Mouse (Mus musculus): Measurements from ENCODE around the gene Nudcd3. TPM values are rescaled to one million over a fixed set of nuclear protein-coding genes. Genes with fewer than 3 reads are reported as not detected.
"Not testable (repeated sequence)": the region's sequence is repeated elsewhere in the genome, so short reads cannot be mapped to it uniquely, and the experiment has no call there.

The Nudcd3 gene
- total RNA-seq, 2 experiments from 2014 or later = 54.4 to 57.1 TPM

DNA sequence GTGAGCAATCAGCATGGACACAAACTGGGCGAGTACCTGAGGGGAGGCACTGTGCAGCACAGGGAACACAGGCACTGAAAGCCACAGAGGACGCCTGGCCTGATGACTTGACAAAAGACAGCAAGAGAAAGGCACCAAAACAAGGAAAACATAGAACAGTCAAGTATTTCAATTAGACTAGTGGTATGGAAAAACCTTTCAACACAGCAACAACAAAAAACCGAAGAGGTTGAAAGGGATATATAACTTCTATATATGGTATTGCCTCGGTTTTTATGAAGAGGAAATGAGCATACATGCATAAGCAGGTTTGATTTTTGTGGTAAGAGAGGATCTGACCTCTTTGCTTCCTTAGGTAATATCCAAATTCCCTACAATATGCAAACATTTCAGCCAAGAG lies 47.4 kb downstream of the Nudcd3 start:
- intact Hi-C loops (cut with DNase I; ENCODE audit: low total_unique reads) = no loop called here
- no peak for DNase-seq

DNA sequence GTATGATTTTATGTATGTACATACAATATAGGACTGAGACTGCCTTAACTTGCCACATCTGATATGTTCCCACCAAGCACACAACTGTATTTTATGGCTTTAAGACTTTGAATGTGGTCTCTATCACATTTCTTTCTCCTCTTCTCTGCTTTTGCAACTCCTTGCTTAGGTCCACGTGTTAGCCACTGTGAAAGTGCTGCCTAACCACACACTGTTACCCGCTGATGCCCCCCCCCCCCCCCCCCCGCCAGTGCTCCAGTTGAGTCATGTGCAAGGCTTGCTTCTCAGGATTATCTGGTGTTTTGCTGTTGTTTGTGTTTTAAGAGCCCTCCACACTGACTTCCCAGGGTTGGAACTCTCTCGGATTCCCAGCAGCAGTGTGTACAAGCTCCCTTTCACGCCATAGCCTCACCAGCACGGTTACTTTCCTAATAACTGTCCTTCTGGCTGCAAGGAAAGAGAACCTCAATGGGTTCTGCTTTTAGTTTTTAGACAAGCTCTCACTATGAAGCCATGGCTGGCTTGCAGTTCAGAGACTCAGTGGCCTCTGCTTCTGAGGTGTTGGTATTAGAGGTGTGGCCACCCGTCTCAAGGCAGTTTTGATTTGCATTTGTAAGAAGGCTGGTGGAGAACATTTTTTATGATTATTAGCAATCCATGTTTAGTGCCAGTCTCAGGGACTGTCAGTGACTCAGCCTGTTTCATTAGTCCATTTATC lies 61.8 kb downstream of the Nudcd3 start:
- no peak for DNase-seq
- intact Hi-C loops (cut with DNase I; ENCODE audit: low total_unique reads) = no loop called here

DNA sequence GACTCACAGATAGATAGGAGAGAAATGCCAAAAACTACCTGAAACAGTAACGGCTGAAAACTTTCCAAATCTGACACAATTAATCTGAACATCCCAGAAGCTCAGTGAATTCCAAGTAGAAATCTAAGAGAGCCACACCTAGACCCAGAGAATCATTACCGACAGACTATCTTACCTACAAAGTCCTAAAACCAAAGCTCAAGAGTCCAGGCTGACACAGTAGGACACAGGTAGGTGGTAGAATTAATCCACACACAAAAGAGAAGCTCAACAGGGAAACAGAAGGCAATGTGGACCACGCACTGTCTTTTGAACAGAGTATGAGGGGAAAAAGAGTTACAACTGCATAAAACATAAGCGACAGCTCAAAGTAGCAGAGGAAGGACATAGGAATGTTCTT lies 67.3 kb downstream of the Nudcd3 start:
- intact Hi-C loops (cut with DNase I; ENCODE audit: low total_unique reads) = no loop called here
- no peak for DNase-seq

DNA sequence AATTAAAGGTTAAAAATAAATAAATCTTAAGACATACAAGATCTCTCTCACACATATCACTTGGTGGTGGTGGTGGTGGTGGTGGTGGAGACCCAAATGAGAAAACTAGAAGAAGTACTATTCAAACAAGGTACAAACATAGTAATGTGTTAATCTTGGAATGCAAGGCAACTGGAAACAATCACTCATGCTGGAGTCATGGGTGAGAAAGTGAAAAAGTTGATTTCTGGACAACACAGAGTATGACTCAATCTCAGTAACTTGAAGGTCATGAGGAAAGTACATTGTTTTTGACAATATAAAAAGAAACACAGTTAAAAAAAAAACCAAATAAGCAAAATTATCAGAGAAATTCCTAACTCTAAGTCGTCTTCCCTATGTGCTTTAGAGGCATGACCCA lies 69.6 kb downstream of the Nudcd3 start:
- intact Hi-C loops (cut with DNase I; ENCODE audit: low total_unique reads) = no loop called here
- DNase-seq = no peak

DNA sequence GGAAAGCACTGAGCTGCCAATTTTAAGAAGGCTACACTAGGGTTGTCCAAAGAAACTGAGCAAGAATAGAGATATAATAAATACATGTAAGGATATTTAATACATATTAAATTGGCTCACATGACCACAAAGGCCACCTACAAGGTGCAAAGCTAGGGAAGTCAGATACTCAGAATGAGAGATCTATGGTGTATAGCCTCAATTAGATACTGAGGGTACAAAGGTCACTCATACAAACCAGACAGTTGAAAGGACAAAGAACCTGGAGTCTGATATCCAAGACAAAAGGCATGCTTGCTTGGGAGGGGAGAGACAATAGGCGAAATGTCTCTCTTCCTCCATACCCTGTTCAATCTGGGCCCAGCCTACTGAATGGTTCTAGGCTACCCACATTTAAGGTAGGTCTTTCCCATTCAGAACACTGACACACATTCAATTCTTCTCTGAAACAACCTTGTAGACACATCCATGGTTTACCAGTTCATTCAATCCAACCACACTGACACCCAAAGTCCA lies 76.6 kb downstream of the Nudcd3 start:
- intact Hi-C loops (cut with DNase I; ENCODE audit: low total_unique reads) = no loop called here
- DNase-seq = no peak

DNA sequence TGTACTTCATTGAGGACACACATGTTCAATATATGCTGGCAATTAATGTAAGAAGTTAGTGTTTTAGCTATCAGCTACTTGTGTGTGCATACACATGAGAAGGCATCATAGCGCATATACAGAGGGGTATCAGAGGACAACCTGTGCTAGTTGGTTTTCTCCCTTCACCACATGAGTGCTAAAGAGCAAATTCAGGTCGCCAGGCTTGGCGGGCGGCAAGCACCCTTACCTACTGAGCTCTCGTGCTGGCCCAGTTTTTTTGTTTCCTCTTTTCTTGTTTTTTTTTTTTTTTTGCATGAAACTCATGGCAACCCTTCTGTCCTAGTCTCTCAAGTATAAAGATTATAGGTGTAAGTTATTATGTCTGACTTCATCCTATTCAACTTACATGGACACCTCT lies 77.6 kb downstream of the Nudcd3 start:
- DNase-seq = no peak
- intact Hi-C loops (cut with DNase I; ENCODE audit: low total_unique reads) = no loop called here

DNA sequence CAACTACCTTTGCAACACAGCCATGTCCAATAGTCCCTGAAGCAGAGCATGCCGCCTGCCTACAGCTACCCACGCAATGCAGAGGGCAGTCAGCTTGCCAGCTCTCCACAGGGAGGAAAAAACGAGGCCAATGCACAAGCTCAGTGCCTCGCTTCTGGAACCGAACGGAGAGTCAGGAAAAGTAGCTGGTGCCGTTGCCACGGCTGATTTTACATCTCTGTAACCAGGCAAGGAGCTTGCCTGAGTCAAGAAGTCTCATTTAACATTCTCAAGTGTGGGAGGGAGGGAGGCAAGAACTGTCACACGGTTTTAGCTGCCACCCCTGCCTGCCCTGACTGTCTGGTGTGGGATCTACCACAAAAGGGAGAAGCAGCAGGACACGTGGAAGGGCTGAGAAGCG lies 79.6 kb downstream of the Nudcd3 start:
- DNase-seq = no peak
- intact Hi-C loops (cut with DNase I; ENCODE audit: low total_unique reads) = no loop called here

DNA sequence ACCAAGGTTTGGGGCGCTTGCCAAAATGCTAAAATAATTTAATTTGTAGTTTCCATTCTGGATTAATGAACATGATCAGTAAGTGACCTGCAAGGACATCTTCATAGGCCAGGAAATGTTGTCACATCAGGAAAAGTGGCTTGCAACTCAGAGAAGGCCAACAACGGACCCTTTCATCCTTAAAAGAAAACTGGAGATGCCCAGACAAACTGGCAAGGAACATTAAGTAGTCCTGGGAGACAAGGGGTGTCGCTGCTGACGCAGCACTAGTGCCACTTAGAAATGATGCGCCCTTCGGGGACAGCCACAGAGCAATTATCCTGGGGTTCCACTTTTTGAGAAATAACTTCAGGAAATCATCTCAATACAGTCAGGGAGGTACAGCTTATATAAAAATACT lies 80.2 kb downstream of the Nudcd3 start:
- DNase-seq = no peak
- intact Hi-C loops (cut with DNase I; ENCODE audit: low total_unique reads) = no loop called here

DNA sequence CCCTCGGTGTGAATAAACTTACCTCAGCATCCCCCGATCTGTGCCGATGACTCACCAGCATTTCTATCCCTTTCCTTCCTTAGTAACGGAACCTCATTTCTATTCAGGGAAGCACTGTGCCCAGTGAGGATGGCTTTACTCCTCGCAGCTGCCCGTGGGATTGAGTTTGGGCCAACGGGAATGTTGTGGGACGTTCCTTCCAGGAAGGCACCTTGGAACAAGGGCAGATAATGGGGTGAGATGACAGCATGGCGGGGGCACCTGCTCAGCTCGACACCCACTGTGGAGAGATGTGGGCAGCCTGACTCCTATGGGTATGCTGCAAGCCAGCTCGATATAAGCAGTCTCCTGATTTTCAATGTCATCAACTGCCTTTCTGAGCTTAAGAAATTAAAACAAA lies 80.9 kb downstream of the Nudcd3 start:
- intact Hi-C loops (cut with DNase I; ENCODE audit: low total_unique reads) = no loop called here
- DNase-seq = no peak

DNA sequence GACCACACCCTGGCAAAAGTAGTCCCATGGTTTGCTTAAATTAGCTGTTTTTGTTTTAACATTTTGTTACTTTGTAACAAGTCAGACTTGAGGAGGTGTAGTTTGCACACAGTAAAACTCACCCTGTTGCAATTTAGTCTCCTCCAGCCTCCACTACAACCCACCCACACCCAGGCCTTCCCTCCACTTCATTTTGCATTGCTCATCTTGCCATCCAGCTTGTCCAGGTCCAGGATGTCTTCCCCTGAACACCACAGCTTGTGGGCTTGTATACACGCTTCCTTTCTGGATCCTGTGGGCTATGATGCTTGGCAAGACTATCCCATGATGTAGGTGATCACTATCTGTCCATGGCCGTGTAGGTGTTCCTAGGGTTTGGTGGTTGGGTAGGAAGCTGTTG lies 82.3 kb downstream of the Nudcd3 start:
- no peak for DNase-seq
- intact Hi-C loops (cut with DNase I; ENCODE audit: low total_unique reads) = no loop called here

DNA sequence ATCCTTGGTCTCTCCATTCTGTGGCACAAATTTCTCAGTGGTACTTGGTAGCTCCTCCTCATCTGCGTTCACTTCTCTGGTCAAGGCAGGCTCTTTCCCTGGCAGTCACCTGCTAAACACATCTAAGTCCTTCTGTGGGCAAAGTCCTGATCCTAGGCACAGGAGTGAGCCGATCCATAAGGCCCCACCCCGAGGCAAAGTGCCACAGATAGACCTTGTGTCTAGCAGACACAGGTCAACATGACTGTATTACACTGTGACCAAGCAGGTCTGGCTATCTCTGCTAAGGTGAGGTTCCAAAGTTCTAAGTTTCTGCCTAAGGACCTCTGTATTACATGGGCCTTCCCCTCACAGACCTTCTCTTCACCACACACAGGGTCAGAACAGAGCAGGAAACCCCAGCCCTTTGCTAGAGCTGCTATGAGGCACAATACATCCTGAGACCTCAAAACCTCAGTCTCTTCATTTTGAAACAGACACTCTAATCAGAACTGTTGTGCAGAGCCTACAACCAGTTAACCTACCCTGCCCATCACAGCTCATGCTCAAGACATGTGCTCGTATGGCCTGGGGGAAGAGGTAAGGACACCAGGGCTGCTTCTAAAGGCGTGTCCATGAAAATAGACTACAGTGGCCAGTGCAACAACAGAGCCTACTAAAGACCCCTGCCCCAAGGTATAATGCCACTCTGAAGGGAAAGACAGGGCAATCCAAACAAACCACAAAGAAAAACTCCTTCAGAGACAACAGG lies 88.3 kb downstream of the Nudcd3 start:
- intact Hi-C loops (cut with DNase I; ENCODE audit: low total_unique reads) = no loop called here
- no peak for DNase-seq

DNA sequence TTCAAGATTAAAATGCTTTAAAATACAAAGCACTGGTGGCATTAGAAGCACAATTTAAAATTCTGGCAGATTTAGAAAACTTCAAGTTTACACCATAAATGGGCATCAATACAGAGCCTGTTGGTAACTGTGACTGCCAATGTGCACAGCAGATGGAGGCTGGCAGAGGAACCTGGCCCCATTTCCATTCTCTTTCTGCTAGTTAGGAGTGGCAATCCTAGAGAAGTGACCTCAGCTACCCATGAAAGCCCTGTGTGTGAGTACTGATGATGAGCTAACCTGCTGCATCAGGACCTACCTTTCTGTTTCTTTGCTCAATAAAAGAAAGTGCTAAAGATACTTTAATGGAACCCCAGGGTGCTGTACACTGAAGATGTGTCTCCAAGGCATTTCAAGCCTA lies 90.2 kb downstream of the Nudcd3 start:
- DNase-seq = no peak
- intact Hi-C loops (cut with DNase I; ENCODE audit: low total_unique reads) = no loop called here

DNA sequence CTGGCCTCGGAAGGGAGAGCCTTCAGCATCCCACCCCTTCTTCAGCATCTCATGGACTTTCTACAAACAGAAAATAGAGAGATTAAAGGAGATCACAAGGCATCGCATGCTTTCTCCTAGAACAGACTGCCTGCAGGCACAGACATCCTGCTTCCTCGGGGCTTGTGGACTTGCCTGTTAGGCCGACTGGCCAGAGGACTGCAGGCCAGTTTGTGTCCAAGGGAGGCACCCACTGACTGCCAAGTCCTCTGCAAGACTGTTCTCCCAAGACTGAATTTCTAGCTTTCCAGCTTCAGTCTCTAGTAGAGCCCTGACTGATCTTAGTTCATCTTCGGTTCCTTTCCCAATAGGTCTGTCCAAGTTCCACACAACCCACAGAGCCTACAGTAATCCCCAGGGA lies 91.9 kb downstream of the Nudcd3 start:
- DNase-seq = no peak
- intact Hi-C loops (cut with DNase I; ENCODE audit: low total_unique reads) = no loop called here

DNA sequence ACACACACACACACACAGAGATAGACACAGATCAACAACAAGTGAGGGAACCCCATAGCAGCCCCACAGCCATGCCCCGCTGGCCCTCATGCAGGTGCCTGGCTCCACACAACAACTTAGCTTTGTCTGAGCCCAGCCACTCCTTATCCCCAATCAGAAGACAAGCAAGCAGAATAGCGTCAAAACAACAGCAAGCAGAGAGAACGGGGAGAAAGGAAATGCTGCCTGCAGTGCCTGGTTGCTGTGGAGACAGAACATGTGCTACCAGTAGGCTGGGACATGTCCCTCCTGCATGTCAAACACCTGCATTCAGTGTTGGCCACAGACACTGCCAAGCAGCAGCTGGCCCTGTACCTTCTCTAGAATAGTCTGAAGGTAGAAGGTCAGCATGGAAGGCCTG lies 92.5 kb downstream of the Nudcd3 start:
- intact Hi-C loops (cut with DNase I; ENCODE audit: low total_unique reads) = no loop called here

DNA sequence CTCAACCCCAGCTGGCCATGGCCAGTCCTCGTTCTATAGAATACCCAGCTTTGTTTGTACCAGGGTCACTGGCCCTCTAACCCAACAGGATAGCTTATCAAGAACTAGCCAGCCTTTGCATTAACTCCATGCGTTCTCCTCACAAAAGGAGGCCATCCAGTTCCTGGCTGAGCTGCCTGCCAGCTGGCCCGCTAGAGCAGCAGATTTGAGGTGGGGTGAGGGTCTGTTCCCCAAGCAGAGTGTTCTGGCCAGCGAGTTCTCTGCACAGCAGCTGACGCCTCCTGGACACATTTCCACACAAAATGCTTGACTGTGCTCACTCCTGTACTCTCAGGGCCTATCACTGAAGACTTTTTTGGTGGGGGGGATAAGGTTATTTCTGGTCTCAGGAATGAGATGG lies 95.5 kb downstream of the Nudcd3 start:
- intact Hi-C loops (cut with DNase I; ENCODE audit: low total_unique reads) = no loop called here
- DNase-seq = no peak

More for the DNA sequence above, 92.5 kb downstream of the Nudcd3 start:
- no peak for DNase-seq

DNA sequence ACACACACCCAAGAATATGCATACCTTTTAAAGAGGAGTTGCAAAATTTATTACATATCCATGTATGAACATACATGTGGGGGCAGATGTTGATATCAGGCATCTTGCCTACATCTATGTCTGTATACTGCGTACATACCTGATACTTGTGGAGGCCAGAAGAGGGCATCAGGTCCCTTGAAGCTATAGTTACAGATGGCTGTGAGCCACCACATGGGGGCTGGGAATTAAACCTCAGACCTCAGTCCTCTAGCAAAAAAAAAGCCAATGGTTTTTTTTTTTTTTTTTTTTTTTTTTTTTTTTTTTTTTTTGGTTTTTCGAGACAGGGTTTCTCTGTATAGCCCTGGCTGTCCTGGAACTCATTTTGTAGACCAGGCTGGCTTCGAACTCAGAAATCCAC lies 103.6 kb downstream of the Nudcd3 start:
- DNase-seq; intact Hi-C loops (cut with DNase I; ENCODE audit: low total_unique reads): not testable (repeated sequence)

DNA sequence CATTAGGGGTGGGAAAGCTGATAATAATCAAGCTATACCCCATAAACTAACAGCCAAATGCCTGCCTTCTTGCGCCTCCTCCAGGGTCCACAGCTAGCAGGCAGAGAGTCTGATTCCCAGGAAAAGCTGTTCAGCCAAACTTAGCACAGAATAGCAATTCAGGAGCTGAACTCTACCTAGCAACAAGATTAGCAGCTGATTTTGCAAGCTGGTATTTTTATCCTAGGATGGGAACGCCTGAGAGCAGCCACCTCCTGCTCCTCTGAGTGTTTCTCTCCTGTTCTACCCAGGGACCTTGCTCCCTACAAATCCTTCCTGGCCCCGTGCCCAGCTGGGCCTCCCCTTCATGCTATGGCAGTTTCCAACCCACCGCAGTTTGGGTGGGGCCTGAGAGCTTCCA lies 113.2 kb downstream of the Nudcd3 start:
- intact Hi-C loops (cut with DNase I; ENCODE audit: low total_unique reads) = no loop called here
- DNase-seq = no peak

DNA sequence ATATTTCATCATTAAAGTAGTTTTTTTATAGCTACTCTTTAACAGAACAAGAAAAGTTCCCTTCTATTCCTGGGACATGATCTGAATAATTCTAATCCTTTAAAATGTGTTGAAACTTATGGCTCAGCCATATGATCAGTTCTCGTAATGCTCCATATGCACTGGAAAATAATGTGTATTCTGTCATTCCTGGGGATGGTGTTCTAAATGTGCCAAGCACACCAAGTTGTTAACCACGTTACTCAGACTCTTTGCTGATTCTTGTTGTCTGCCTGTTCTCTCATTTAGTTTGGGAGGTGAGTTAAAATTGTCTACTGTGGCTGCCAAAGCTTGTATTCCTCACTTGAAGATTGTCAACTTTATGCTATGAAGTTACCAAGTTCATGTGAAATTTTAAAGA lies 121.5 kb downstream of the Nudcd3 start:
- no peak for DNase-seq
- intact Hi-C loops (cut with DNase I; ENCODE audit: low total_unique reads) = no loop called here

DNA sequence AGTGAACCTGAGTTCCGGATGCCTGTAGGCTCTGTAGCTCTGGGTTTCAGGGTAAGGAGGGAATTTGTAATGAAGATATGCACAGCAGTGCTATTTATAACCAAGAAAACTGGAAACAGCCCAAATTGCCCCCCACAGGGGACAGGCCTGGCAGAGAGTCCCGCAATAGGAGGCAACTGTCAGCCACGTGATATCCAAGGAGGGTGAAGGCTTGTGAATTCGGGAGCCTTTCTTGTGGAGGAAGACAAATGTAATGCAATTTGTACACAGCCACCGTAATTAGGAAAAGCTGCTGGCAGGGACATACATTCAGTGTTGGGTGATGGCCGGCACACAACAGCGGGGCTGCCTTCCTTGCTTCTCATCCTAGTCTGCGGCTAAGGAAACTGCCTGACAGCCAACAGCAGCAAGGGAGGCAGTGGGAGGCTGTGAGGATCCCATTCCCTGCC lies 124.6 kb downstream of the Nudcd3 start:
- no peak for DNase-seq
- intact Hi-C loops (cut with DNase I; ENCODE audit: low total_unique reads) = no loop called here

DNA sequence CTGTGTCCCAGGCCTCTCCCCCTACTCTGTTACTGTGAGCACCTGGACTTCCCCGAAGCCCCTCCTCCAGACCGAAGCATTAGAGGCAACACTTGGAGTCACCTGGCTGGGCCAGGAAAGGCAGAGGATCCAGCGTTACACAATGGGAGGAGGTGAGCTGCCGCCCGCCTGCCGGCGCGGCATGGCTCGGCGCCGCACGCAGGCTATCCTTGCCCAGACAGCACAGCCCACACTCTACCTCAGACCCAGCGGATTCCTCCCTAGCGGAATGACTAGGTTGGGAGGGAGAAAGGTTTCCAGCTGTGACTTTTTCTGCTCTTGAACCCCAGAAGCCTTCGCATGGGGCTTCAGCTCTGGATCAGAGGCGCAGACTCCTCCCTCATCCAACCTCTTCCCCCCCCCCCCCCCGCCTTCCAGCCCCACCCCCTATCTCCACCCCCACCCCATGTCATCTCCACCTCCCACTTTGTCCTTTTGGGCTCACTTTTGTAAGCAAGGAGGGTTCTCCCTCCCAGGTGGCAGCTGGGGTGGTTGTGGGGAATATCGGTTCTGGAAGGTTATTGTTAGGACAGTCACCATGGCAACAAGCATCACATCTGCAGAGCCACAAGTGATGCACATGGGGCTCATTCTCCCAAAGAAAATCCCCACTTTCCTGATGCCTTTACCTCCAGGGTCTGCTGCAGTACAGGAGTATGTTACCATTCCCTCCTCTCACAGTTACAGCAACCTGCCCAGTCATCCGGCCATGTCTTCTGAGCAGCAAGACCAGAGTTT lies 131.8 kb downstream of the Nudcd3 start:
- intact Hi-C loops (cut with DNase I; ENCODE audit: low total_unique reads) = no loop called here
- no peak for DNase-seq
